Mouse (Mus musculus): Measurements from ENCODE around the gene Gtf3c4. TPM values are rescaled to one million over a fixed set of nuclear protein-coding genes. Genes with fewer than 3 reads are reported as not detected.
A peak's percentile ranks its signal among the peaks of the same experiment; 100 is the strongest.

Gene Gtf3c4
- polyA plus RNA-seq, 1 experiment from 2014 or later = 20.2 TPM

GRCm38 (mm10) chr2:28794623-28795022 is 45.5 kb downstream of the Gtf3c4 start:
- 70% methylated on average over 5 of the region's 5 CpGs for WGBS
- Histone ChIP-seq H3K27ac (ENCODE audit: low read depth, low read length) (no peak overlapping the region), H3K27me3 (replicated peaks; ENCODE audit: control insufficient read depth, insufficient read depth, low read length) (peaks cover 15% of the 10 kb centered on the region), H3K9ac (ENCODE audit: low read length) (no peak overlapping the region), H3K4me3 (ENCODE audit: low read depth, low read length) (no peak overlapping the region), H3K9me3 (replicated peaks; ENCODE audit: control insufficient read depth, low read length) (no peaks in the 10 kb centered on the region), H3K4me1 (ENCODE audit: control insufficient read depth, insufficient read depth, low read length) (peaks cover 24% of the 10 kb centered on the region), H3K4me2 (ENCODE audit: low read length) (no peak overlapping the region), H3K36me3 (ENCODE audit: control insufficient read depth, insufficient read depth, low read length) (no peaks in the 10 kb centered on the region)
- no peak for ATAC-seq
- DNase-seq (ENCODE audit: low spot score) = no peak

GRCm38 (mm10) chr2:28792931-28793610 is 47.1 kb downstream of the Gtf3c4 start:
- DNase-seq (ENCODE audit: low spot score) = peak; percentile 92
- no peak overlapping the region for H3K9ac ChIP-seq (ENCODE audit: low read length)
- peak; percentile 36; the same call in 1 of the 2 replicates for ATAC-seq
- H3K27me3 ChIP-seq (replicated peaks; ENCODE audit: control insufficient read depth, insufficient read depth, low read length) = peaks cover 22% of the 10 kb centered on the region
- 0 out of 2 replicates have a peak overlapping the region, but pooled peaks have one; percentile 24 for H3K4me2 ChIP-seq (ENCODE audit: low read length)
- no peak overlapping the region for H3K27ac ChIP-seq (ENCODE audit: low read depth, low read length)
- H3K4me1 ChIP-seq (ENCODE audit: control insufficient read depth, insufficient read depth, low read length) = peaks cover 21% of the 10 kb centered on the region
- no peaks in the 10 kb centered on the region for H3K9me3 ChIP-seq (replicated peaks; ENCODE audit: control insufficient read depth, low read length)
- H3K4me3 ChIP-seq (ENCODE audit: low read depth, low read length) = no peak overlapping the region
- 25% methylated on average over 5 of the region's 6 CpGs for WGBS
- no peaks in the 10 kb centered on the region for H3K36me3 ChIP-seq (ENCODE audit: control insufficient read depth, insufficient read depth, low read length)

GRCm38 (mm10) chr2:28787067-28787619 is 53.0 kb downstream of the Gtf3c4 start:
- peaks cover 49% of the 10 kb centered on the region; the same call in 1 of the 2 replicates for H3K27me3 ChIP-seq (replicated peaks; ENCODE audit: control insufficient read depth, insufficient read depth, low read length)
- DNase-seq (ENCODE audit: low spot score) (no peak), ATAC-seq (no peak)
- 84% methylated on average over 6 of the region's 6 CpGs for WGBS
- no peaks in the 10 kb centered on the region for H3K4me1 ChIP-seq (ENCODE audit: control insufficient read depth, insufficient read depth, low read length)
- H3K27ac ChIP-seq (ENCODE audit: low read depth, low read length) = no peak overlapping the region
- no peaks in the 10 kb centered on the region for H3K9me3 ChIP-seq (replicated peaks; ENCODE audit: control insufficient read depth, low read length)
- H3K36me3 ChIP-seq (ENCODE audit: control insufficient read depth, insufficient read depth, low read length) = no peaks in the 10 kb centered on the region
- H3K4me2 ChIP-seq (ENCODE audit: low read length) = no peak overlapping the region
- no peak overlapping the region for H3K4me3 ChIP-seq (ENCODE audit: low read depth, low read length)
- no peak overlapping the region for H3K9ac ChIP-seq (ENCODE audit: low read length)

- Histone ChIP-seq H3K27me3 (replicated peaks; ENCODE audit: control insufficient read depth, insufficient read depth, low read length) (peaks cover 46% of the 10 kb centered on the region; the same call in 1 of the 2 replicates), H3K36me3 (ENCODE audit: control insufficient read depth, insufficient read depth, low read length) (no peaks in the 10 kb centered on the region), H3K4me1 (ENCODE audit: control insufficient read depth, insufficient read depth, low read length) (no peaks in the 10 kb centered on the region), H3K4me3 (ENCODE audit: low read depth, low read length) (no peak overlapping the region), H3K27ac (ENCODE audit: low read depth, low read length) (no peak overlapping the region), H3K9ac (ENCODE audit: low read length) (no peak overlapping the region), H3K4me2 (ENCODE audit: low read length) (no peak overlapping the region), H3K9me3 (replicated peaks; ENCODE audit: control insufficient read depth, low read length) (no peaks in the 10 kb centered on the region)
- WGBS = 79% methylated on average over 16 of the region's 16 CpGs
- ATAC-seq (no peak), DNase-seq (ENCODE audit: low spot score) (no peak)
Observed at GRCm38 (mm10) chr2:28786355-28787066, 53.6 kb downstream of the Gtf3c4 start.

- Histone ChIP-seq H3K27me3 (replicated peaks; ENCODE audit: control insufficient read depth, insufficient read depth, low read length) (peaks cover 59% of the 10 kb centered on the region), H3K9me3 (replicated peaks; ENCODE audit: control insufficient read depth, low read length) (no peaks in the 10 kb centered on the region), H3K4me2 (ENCODE audit: low read length) (no peak overlapping the region), H3K4me1 (ENCODE audit: control insufficient read depth, insufficient read depth, low read length) (peaks cover 3% of the 10 kb centered on the region; the same call in 1 of the 2 replicates), H3K4me3 (ENCODE audit: low read depth, low read length) (no peak overlapping the region), H3K36me3 (ENCODE audit: control insufficient read depth, insufficient read depth, low read length) (no peaks in the 10 kb centered on the region), H3K9ac (ENCODE audit: low read length) (no peak overlapping the region), H3K27ac (ENCODE audit: low read depth, low read length) (no peak overlapping the region)
- WGBS = 58% methylated on average over 4 of the region's 4 CpGs
- ATAC-seq = no peak
- DNase-seq (ENCODE audit: low spot score) = peak; percentile 38
Observed at GRCm38 (mm10) chr2:28781310-28781709, 58.9 kb downstream of the Gtf3c4 start.

GRCm38 (mm10) chr2:28780001-28780782 is 60.0 kb downstream of the Gtf3c4 start:
- peak; percentile 86 for ATAC-seq
- Histone ChIP-seq H3K27me3 (replicated peaks; ENCODE audit: control insufficient read depth, insufficient read depth, low read length) (peaks cover 68% of the 10 kb centered on the region), H3K4me3 (ENCODE audit: low read depth, low read length) (no peak overlapping the region), H3K4me2 (ENCODE audit: low read length) (no peak overlapping the region), H3K9me3 (replicated peaks; ENCODE audit: control insufficient read depth, low read length) (no peaks in the 10 kb centered on the region), H3K27ac (ENCODE audit: low read depth, low read length) (no peak overlapping the region), H3K4me1 (ENCODE audit: control insufficient read depth, insufficient read depth, low read length) (peaks cover 3% of the 10 kb centered on the region; the same call in 1 of the 2 replicates), H3K36me3 (ENCODE audit: control insufficient read depth, insufficient read depth, low read length) (no peaks in the 10 kb centered on the region), H3K9ac (ENCODE audit: low read length) (no peak overlapping the region)
- 16% methylated on average over 16 of the region's 16 CpGs for WGBS
- peak; percentile 91 for DNase-seq (ENCODE audit: low spot score)

- DNase-seq (ENCODE audit: low spot score) = no peak
- no peaks in the 10 kb centered on the region for H3K36me3 ChIP-seq (ENCODE audit: control insufficient read depth, insufficient read depth, low read length)
- peaks cover 53% of the 10 kb centered on the region for H3K27me3 ChIP-seq (replicated peaks; ENCODE audit: control insufficient read depth, insufficient read depth, low read length)
- H3K9ac ChIP-seq (ENCODE audit: low read length) = no peak overlapping the region
- ATAC-seq = no peak
- H3K4me2 ChIP-seq (ENCODE audit: low read length) = no peak overlapping the region
- no peak overlapping the region for H3K27ac ChIP-seq (ENCODE audit: low read depth, low read length)
- no peak overlapping the region for H3K4me3 ChIP-seq (ENCODE audit: low read depth, low read length)
- H3K9me3 ChIP-seq (replicated peaks; ENCODE audit: control insufficient read depth, low read length) = no peaks in the 10 kb centered on the region
- peaks cover 3% of the 10 kb centered on the region; the same call in 1 of the 2 replicates for H3K4me1 ChIP-seq (ENCODE audit: control insufficient read depth, insufficient read depth, low read length)
- 82% methylated on average over 2 of the region's 2 CpGs for WGBS
Observed at GRCm38 (mm10) chr2:28776728-28777127, 63.4 kb downstream of the Gtf3c4 start.

- WGBS = 58% methylated on average over 8 of the region's 8 CpGs
- H3K27ac ChIP-seq (ENCODE audit: low read depth, low read length) = no peak overlapping the region
- peak; percentile 23 for DNase-seq (ENCODE audit: low spot score)
Observed at GRCm38 (mm10) chr2:28774073-28774472, 66.1 kb downstream of the Gtf3c4 start.

More at GRCm38 (mm10) chr2:28774073-28774472, 66.1 kb downstream of the Gtf3c4 start:
- Histone ChIP-seq H3K9me3 (replicated peaks; ENCODE audit: control insufficient read depth, low read length) (no peaks in the 10 kb centered on the region), H3K4me2 (ENCODE audit: low read length) (no peak overlapping the region), H3K36me3 (ENCODE audit: control insufficient read depth, insufficient read depth, low read length) (no peaks in the 10 kb centered on the region), H3K4me3 (ENCODE audit: low read depth, low read length) (no peak overlapping the region), H3K4me1 (ENCODE audit: control insufficient read depth, insufficient read depth, low read length) (no peaks in the 10 kb centered on the region), H3K27me3 (replicated peaks; ENCODE audit: control insufficient read depth, insufficient read depth, low read length) (peaks cover 58% of the 10 kb centered on the region), H3K9ac (ENCODE audit: low read length) (no peak overlapping the region)
- ATAC-seq = no peak
